In the genomic region with DNA sequence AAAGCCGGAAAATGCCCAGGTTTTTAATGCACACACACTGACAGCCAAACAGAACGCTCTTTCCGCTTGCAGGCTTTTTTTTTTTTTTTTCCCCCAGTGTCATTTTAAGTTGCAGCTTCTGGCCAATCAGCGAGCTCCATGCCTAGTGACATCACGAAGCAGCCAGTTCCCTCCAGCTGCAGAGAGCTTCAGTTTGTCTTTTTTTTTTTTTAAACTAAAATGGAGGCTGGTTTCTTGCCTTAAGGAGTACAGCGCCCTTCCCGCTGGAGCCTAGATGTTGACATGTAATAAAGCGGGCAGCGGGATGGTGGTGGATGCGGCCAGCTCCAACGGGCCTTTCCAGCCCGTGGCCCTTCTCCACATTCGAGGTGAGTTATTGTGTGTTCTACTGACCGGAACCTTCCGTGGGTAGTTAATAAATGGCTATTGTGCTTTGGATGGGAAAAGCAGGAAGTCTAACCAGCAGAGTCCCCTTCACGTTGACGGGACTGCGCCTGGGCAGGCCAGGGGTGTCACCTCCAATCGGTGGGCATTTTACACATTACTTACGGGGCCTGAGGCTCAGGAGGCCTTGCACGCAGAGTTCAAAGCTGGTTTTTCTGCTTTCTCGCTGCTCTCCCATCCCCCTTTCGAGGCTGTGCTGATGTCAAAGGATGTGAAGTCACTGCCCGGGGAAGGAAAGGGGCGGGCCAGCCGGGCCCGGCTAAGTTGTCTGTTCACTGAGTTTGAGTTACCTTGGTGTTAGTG, we compare ENCODE assay signal across 8 mouse cellular contexts. TPM values are rescaled to one million over a fixed set of nuclear protein-coding genes. Genes with fewer than 3 reads are reported as not detected.
DNase-seq lines count a peak whose midpoint lies in the region; ATAC-seq lines count a peak whose summit lies in the region.

No protein-coding gene starts in this region.

- H3K9me3 ChIP-seq in hindbrain, embryonic 15.5 days = no peaks in the 10 kb centered on the region

- H3K4me3 ChIP-seq in hindbrain, embryonic 15.5 days = peak overlapping the region; percentile 77

- no peaks in the 10 kb centered on the region for H3K36me3 ChIP-seq in hindbrain, embryonic 15.5 days

- under 1% methylated on average over 27 of the region's 27 CpGs for WGBS in hindbrain, embryonic 15.5 days

- ATAC-seq in hindbrain, embryonic 15.5 days (ENCODE audit: low FRiP score, low read depth) = peak; percentile 85

- peak overlapping the region; percentile 84 for H3K9ac ChIP-seq in hindbrain, embryonic 15.5 days

- peaks cover 39% of the 10 kb centered on the region for H3K4me1 ChIP-seq in hindbrain, embryonic 15.5 days (replicated peaks)

- H3K4me2 ChIP-seq in hindbrain, embryonic 15.5 days = peak overlapping the region; percentile 87

- H3K27ac ChIP-seq in hindbrain, embryonic 15.5 days (replicated peaks) = peak overlapping the region; percentile 98

- peak; percentile 95 for DNase-seq in R1 (ENCODE audit: low read depth, low spot score)
- DNase-seq in cerebellum, postnatal 36 days = peak; percentile 63 to 68
- peak; percentile 77 to 85 for DNase-seq in frontal cortex, postnatal 36 days (ENCODE audit: low spot score in 2 of 2)
- peak; percentile 79 for DNase-seq in left cerebral cortex, adult 11 months (ENCODE audit: low spot score)
- DNase-seq in lung, postnatal 4 days = peak; percentile 89 to 91
- DNase-seq in retina, postnatal 7 days (ENCODE audit: low read depth, low spot score) = peak; percentile 66
- peak; percentile 63 for DNase-seq in urinary bladder, adult 2 months (ENCODE audit: low spot score)

- no peaks in the 10 kb centered on the region for H3K27me3 ChIP-seq in hindbrain, embryonic 15.5 days

RNA-seq across cellular contexts. Expression of gene Ppp2r5c, which starts 38.8 kb away (rescaled TPM):
- polyA plus RNA-seq in hindbrain, embryonic 15.5 days (2015; fragmentation: Nextera tagmentation; extraction: Ambion mirVana) = 143 and 151 TPM in 2 replicates
- 65.3 and 78.7 TPM in 2 replicates for polyA plus RNA-seq in urinary bladder, adult 2 months (2012; rRNA removed)

Comparison
In these comparisons a context has a peak if more than half of its experiments do, and no peak if none do; other contexts are left out.
1. Peak in every context shown above with its lines: DNase-seq, ATAC-seq, H3K4me3 ChIP-seq and H3K27ac ChIP-seq.